Mouse (Mus musculus): ENCODE measurements around the gene Ndufaf8.

DNA sequence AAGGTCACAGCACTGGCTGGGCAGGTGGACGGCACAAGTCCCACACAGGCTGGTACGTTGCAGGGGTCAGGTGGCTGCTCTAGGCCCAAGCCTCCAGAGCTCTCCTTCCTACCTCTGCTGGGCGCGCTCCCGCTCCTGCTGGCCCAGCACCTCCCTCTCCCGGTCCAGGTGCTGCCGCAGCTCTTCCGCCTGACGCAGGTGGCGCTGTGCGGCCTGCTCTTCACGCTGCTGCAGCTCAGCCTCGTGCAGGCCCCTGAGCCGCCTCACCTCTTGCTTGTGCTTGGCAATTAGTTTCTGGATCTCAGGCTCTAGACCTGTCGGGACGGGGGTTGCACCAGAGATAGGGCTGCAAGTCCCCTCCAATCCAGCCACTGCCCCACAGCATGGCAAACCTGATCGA, 30.9 kb upstream of the Ndufaf8 start:
- TF ChIP-seq CTCF (IDR thresholded peaks at IDR 0.05; ENCODE audit: low read depth, low read length) (no peak), GATA1 (IDR thresholded peaks at IDR 0.05; ENCODE audit: borderline replicate concordance, low read length) (no peak), TAL1 (conservative IDR thresholded peaks at IDR 0.05; ENCODE audit: low read depth, low read length) (no peak), POLR2AphosphoS5 (IDR thresholded peaks at IDR 0.05; ENCODE audit: insufficient replicate concordance, low read depth, low read length) (no peak), GATA2 (IDR thresholded peaks at IDR 0.05; ENCODE audit: borderline replicate concordance, low read depth, low read length) (no peak)
